Mouse (Mus musculus) ES-Bruce4 (cell line): Measurements from ENCODE around the gene Arhgap44.

Experiments
- CTCF ChIP-seq: IDR thresholded peaks from one replicate; pipeline ENCODE4 v1.8.1; 2011; ENCODE audit warnings: low read depth, low read length
- EP300 ChIP-seq: IDR thresholded peaks from 2 replicates; pipeline ENCODE4 v1.6.1; 2011; ENCODE audit warnings: low read depth, low read length; ENCODE audit not compliant: insufficient read depth
- POLR2A ChIP-seq: IDR thresholded peaks from one replicate; pipeline ENCODE4 v1.8.1; 2011; ENCODE audit warnings: low read length; ENCODE audit not compliant: insufficient read depth

GRCm38 (mm10) chr11:65158658-65158990 is 4.1 kb downstream of the Arhgap44 start:
- TF ChIP-seq EP300 (no peak), CTCF (no peak), POLR2A (no peak)
